Mouse (Mus musculus) CH12.LX (cell line): ENCODE data around the gene Hyal3. TPM values are rescaled to one million over a fixed set of nuclear protein-coding genes. Genes with fewer than 3 reads are reported as not detected.

Experiments used
- DNase-seq: peaks from one replicate; pipeline ENCODE4 v3.0.0-alpha.2; 2013; ENCODE audit errors: extremely low read depth
- H3K27ac ChIP-seq: 2 replicates; pipeline ENCODE4 v1.5.1; 2012; ENCODE audit warnings: low read depth, mild to moderate bottlenecking, control low read depth, moderate library complexity; ENCODE audit not compliant: insufficient read depth
- H3K27me3 ChIP-seq: replicated peaks from 2 replicates; pipeline ENCODE3; 2012; ENCODE audit warnings: inconsistent platforms
- H3K36me3 ChIP-seq, 2 experiments: replicated peaks in 1 of 2; 2 replicates each; pipeline versions ENCODE3 to v1.6.1; 2012; ENCODE audit warnings: inconsistent platforms in 1 of 2, low read length in 1 of 2, mild to moderate bottlenecking in 1 of 2, mixed read lengths in 1 of 2, moderate library complexity in 1 of 2; ENCODE audit not compliant: control insufficient read depth in 1 of 2, insufficient read depth in 1 of 2
- H3K4me1 ChIP-seq, 2 experiments: 2 replicates each; pipeline ENCODE4 v1.6.1; 2012; ENCODE audit warnings: inconsistent platforms in 1 of 2, moderate library complexity in 1 of 2; ENCODE audit not compliant: insufficient read depth in 2 of 2, control insufficient read depth in 1 of 2
- H3K4me2 ChIP-seq: 2 replicates; pipeline ENCODE4 v1.6.1; 2012; ENCODE audit warnings: low read depth, mild to moderate bottlenecking, control low read depth; ENCODE audit not compliant: poor library complexity, insufficient read depth, severe bottlenecking
- H3K4me3 ChIP-seq, 3 experiments: fragments of 150-350 bp in 1 of 3; sonication (generic) in 1 of 3; replicated peaks in 1 of 3; 2 replicates each; pipeline versions ENCODE3 to v1.5.1; 2011 to 2012; ENCODE audit warnings: low read depth in 2 of 3, low read length in 2 of 3, mild to moderate bottlenecking in 2 of 3, moderate library complexity in 2 of 3, control low read depth in 1 of 3, improper control_type of control experiment in 1 of 3, inconsistent platforms in 1 of 3, mixed read lengths in 1 of 3; ENCODE audit not compliant: poor library complexity in 1 of 3
- H3K79me2 ChIP-seq: replicated peaks from 2 replicates; pipeline ENCODE4 v1.6.1; 2012; ENCODE audit warnings: mild to moderate bottlenecking, moderate library complexity; ENCODE audit not compliant: control insufficient read depth, poor library complexity, insufficient read depth, severe bottlenecking; ENCODE audit errors: extremely low read depth
- H3K9ac ChIP-seq: 2 replicates; pipeline ENCODE4 v1.6.1; 2012; ENCODE audit warnings: low read depth, mild to moderate bottlenecking, control low read depth, moderate library complexity; ENCODE audit not compliant: insufficient read depth
- H3K9me3 ChIP-seq: replicated peaks from 2 replicates; pipeline ENCODE3; 2012; ENCODE audit warnings: low read length, inconsistent platforms, mixed read lengths
- BHLHE40 ChIP-seq: IDR thresholded peaks from 2 replicates; pipeline ENCODE4 v1.6.1; 2011; ENCODE audit warnings: mild to moderate bottlenecking, low read depth, low read length, improper control_type of control experiment
- ELF1 ChIP-seq: IDR thresholded peaks from 2 replicates; pipeline ENCODE4 v1.6.1; 2014; ENCODE audit warnings: low read depth, mild to moderate bottlenecking, inconsistent platforms, low read length, improper control_type of control experiment
- EP300 ChIP-seq: IDR thresholded peaks from 2 replicates; pipeline ENCODE4 v1.6.1; 2011; ENCODE audit warnings: low read length, improper control_type of control experiment
- ETS1 ChIP-seq: conservative IDR thresholded peaks from 2 replicates; pipeline ENCODE4 v1.6.1; 2012; ENCODE audit warnings: low read depth, mild to moderate bottlenecking, inconsistent platforms, low read length, improper control_type of control experiment, moderate library complexity
- HCFC1 ChIP-seq: IDR thresholded peaks from 2 replicates; pipeline ENCODE4 v1.6.1; 2012; ENCODE audit warnings: low read depth, mild to moderate bottlenecking, inconsistent platforms, low read length, improper control_type of control experiment
- JUN ChIP-seq: IDR thresholded peaks from 2 replicates; pipeline ENCODE4 v1.6.1; 2011; ENCODE audit warnings: low read depth, mild to moderate bottlenecking, low read length, improper control_type of control experiment, moderate library complexity; ENCODE audit not compliant: insufficient read depth
- JUND ChIP-seq: conservative IDR thresholded peaks from 2 replicates; pipeline ENCODE4 v1.6.1; 2011; ENCODE audit warnings: low read depth, low read length, improper control_type of control experiment
- MAX ChIP-seq: IDR thresholded peaks from 2 replicates; pipeline ENCODE4 v1.6.1; 2011; ENCODE audit warnings: low read length, improper control_type of control experiment
- MEF2A ChIP-seq: IDR thresholded peaks from 2 replicates; pipeline ENCODE4 v1.6.1; 2014; ENCODE audit warnings: low read depth, mild to moderate bottlenecking, inconsistent platforms, low read length, improper control_type of control experiment, borderline replicate concordance
- MXI1 ChIP-seq: IDR thresholded peaks from 2 replicates; pipeline ENCODE4 v1.6.1; 2011; ENCODE audit warnings: mild to moderate bottlenecking, low read depth, low read length, improper control_type of control experiment
- MYC ChIP-seq: IDR thresholded peaks from 2 replicates; pipeline ENCODE4 v1.6.1; 2011; ENCODE audit warnings: low read depth, mild to moderate bottlenecking, improper control_type of control experiment, low read length
- NELFE ChIP-seq: IDR thresholded peaks from 2 replicates; pipeline ENCODE4 v1.6.1; 2011; ENCODE audit warnings: low read depth, low read length, improper control_type of control experiment
- NRF1 ChIP-seq: IDR thresholded peaks from 2 replicates; pipeline ENCODE4 v1.6.1; 2014; ENCODE audit warnings: low read depth, mild to moderate bottlenecking, inconsistent platforms, low read length, improper control_type of control experiment, moderate library complexity
- PAX5 ChIP-seq: IDR thresholded peaks from 2 replicates; pipeline ENCODE4 v1.6.1; 2012; ENCODE audit warnings: low read length, inconsistent platforms, mixed read lengths
- POLR2A ChIP-seq: IDR thresholded peaks from 2 replicates; pipeline ENCODE4 v1.6.1; 2011; ENCODE audit warnings: low read depth, mild to moderate bottlenecking, improper control_type of control experiment, low read length
- RCOR1 ChIP-seq: conservative IDR thresholded peaks from 2 replicates; pipeline ENCODE4 v1.6.1; 2012; ENCODE audit warnings: low read depth, mild to moderate bottlenecking, inconsistent platforms, low read length, improper control_type of control experiment
- SIN3A ChIP-seq: IDR thresholded peaks from 2 replicates; pipeline ENCODE4 v1.6.1; 2012; ENCODE audit warnings: low read length, improper control_type of control experiment, inconsistent platforms
- TBP ChIP-seq: conservative IDR thresholded peaks from 2 replicates; pipeline ENCODE4 v1.6.1; 2011; ENCODE audit warnings: low read depth, low read length, improper control_type of control experiment
- UBTF ChIP-seq: IDR thresholded peaks from 2 replicates; pipeline ENCODE4 v1.6.1; 2012; ENCODE audit warnings: low read depth, mild to moderate bottlenecking, inconsistent platforms, low read length, improper control_type of control experiment, moderate library complexity
- USF1 ChIP-seq: IDR thresholded peaks from 2 replicates; pipeline ENCODE4 v1.6.1; 2014; ENCODE audit warnings: low read depth, mild to moderate bottlenecking, inconsistent platforms, low read length, improper control_type of control experiment
- ZMIZ1 ChIP-seq: IDR thresholded peaks from 2 replicates; pipeline ENCODE4 v1.6.1; 2012; ENCODE audit warnings: low read depth, mild to moderate bottlenecking, inconsistent platforms, low read length, improper control_type of control experiment
- dilution Hi-C: fragments of 300-500 bp; cut with MboI; formaldehyde crosslinking; loops from 2 replicates; pipeline ENCODE4 v1.14.3; 2020; ENCODE audit warnings: low sequenced_read_pairs; ENCODE audit not compliant: extremely low pct_unique_long_range_greater_than_20kb, extremely low pct_ligation_motif_present
- in situ Hi-C: fragments of 300-500 bp; cut with MboI; formaldehyde crosslinking; loops from 3 replicates; pipeline ENCODE4 v1.14.3; 2019; ENCODE audit warnings: low sequenced_read_pairs, low pct_ligation_motif_present, low pct_unique_long_range_greater_than_20kb, mixed read lengths
- polyA plus RNA-seq: library from polyadenylated mRNA; unstranded; fragments of >175 nt; gene quantifications from 2 replicates; pipeline ENCODE4 v1.2.1, GENCODE M21; 2012; ENCODE audit warnings: low read depth; ENCODE audit not compliant: insufficient read length
- total RNA-seq, 2 experiments: library from RNA; depleted of rRNA; stranded (reverse); fragments of 300-350 nt in 1 of 2; fragments of >200 nt in 1 of 2; gene quantifications; 2 replicates each; pipeline ENCODE4 v1.2.3; 2012 to 2014

Gene Hyal3
- total and polyA plus RNA-seq, 3 experiments: 0.12 to 0.21 (median 0.13) TPM

DNA sequence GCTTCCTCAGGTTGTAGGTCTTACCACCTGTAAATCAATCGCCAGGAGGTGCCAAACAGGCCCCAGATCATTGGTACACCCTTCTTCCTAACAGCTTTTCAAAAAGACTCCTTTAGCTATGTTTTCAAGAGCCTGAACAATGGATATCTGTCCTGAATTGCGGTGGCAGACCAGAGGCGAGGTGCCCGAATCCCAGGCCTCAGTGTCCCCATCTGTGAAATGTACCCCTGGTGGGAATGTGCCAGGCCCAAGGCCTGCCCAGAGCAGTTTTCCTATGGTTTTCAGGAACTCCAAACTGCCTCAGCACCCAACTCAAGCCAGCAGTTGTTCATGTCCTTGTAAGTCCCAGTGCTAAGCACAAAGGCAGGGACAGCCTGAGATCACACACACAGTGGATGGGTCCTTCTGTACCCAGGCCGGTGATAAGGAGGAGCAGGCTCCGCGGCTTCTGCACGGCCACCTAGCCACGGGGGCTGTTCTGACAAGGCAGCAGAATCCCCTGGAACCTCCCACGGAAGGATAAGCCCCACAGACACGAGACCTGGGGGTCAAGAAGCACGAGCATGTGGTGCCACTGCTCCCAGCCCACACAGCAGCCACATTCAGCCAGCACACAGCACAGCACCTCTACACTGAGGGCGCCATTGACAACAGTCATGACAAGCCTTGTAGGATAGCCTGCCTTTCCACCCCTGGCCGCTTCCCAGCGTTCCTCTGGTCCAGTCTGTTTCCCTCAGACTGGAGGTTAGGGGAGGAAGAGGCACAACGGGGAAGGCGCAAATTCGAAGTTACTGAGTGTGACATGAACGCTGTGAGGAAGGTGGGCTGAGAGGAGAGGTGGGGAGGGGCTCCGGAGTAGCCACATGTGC lies 47.0 kb downstream of the Hyal3 start:
- H3K4me3 ChIP-seq: no peak overlapping the region
- H3K27ac ChIP-seq: peak overlapping the region; percentile 26
- in situ Hi-C loops: no loop called here
- H3K36me3 ChIP-seq: peaks cover 32 to 79% of the 10 kb centered on the region in 2 experiments
- no peaks in the 10 kb centered on the region for H3K9me3 ChIP-seq
- peaks cover 71% of the 10 kb centered on the region for H3K79me2 ChIP-seq
- H3K4me1 ChIP-seq: peaks cover 38 to 85% of the 10 kb centered on the region in 2 experiments
- no peak for TF ChIP-seq RCOR1
- no peak for TF ChIP-seq MYC
- no peak for TF ChIP-seq NELFE
- no peak for DNase-seq
- no peak overlapping the region; the same call in 1 of the 2 replicates for H3K9ac ChIP-seq
- no peaks in the 10 kb centered on the region for H3K27me3 ChIP-seq
- dilution Hi-C loops: no loop called here
- no peak overlapping the region for H3K4me2 ChIP-seq

DNA sequence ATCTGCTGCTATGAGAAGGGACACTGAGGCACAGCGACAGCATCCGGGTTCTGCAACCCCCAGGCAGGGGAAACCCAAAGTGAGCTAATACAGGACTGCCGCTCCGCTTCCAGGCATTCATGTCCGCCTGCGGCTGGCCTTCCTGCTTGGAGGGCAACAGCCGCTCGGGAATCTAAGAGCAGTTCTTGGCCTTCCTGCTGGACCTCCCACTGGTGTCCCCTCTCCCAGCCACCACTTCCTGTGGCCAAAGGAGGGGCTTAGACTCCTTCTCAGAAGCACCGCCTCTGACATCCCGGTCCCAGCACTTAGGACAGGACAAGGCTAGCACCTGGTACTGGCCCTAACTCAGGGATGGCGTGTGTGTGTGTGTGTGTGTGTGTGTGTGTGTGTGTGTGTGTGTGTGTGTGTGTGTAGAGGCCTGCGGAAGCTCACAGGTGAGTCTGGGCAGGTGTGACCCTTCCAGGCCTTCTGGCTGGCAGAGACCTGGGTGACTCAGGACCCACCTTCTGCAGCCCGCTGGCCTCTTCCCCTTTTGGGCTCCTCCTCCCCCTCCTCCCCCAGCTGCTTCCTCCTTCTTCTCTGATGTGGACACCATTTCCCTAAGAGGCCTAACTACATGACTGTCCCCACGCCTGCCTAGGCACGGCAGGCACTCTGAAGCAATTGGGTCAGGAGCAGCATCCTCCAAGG lies 48.2 kb downstream of the Hyal3 start:
- Histone ChIP-seq H3K9me3 (no peaks in the 10 kb centered on the region), H3K4me3 (peak overlapping the region; percentile 48 to 59 (median 52)), H3K9ac (peak overlapping the region; percentile 39), H3K79me2 (peaks cover 71% of the 10 kb centered on the region), H3K27me3 (no peaks in the 10 kb centered on the region), H3K4me1 (peaks cover 39 to 85% of the 10 kb centered on the region in 2 experiments), H3K27ac (peak overlapping the region; percentile 88), H3K4me2 (peak overlapping the region; percentile 56), H3K36me3 (peaks cover 32 to 69% of the 10 kb centered on the region in 2 experiments)
- dilution Hi-C loops (no loop called here), in situ Hi-C loops (no loop called here)
- TF ChIP-seq BHLHE40: no peak
- TF ChIP-seq EP300: no peak; the same call in 1 of the 2 replicates
- no peak for TF ChIP-seq RCOR1
- no peak for TF ChIP-seq NRF1
- no peak for TF ChIP-seq TBP
- no peak for TF ChIP-seq JUN
- no peak for TF ChIP-seq PAX5
- no peak for TF ChIP-seq USF1
- TF ChIP-seq SIN3A: no peak
- no peak for TF ChIP-seq ZMIZ1
- no peak for TF ChIP-seq JUND
- TF ChIP-seq MEF2A: no peak
- TF ChIP-seq POLR2A: no peak
- peak; percentile 13; the same call in 1 of the 2 replicates for TF ChIP-seq HCFC1
- no peak for TF ChIP-seq UBTF
- TF ChIP-seq MAX: no peak
- TF ChIP-seq MXI1: no peak
- 0 out of 2 replicates have a peak, but pooled peaks have one; percentile 24 for TF ChIP-seq ETS1
- TF ChIP-seq ELF1: peak; percentile 74
- DNase-seq: peak; percentile 81
